Mouse (Mus musculus): Measurements from ENCODE around the gene Cbx2. TPM values are rescaled to one million over a fixed set of nuclear protein-coding genes. Genes with fewer than 3 reads are reported as not detected.

The Cbx2 gene
- polyA plus RNA-seq, 1 experiment from 2014 or later = 20.3 TPM

- Histone ChIP-seq H3K27ac (peak overlapping the region; percentile 91), H3K4me3 (peak overlapping the region; percentile 99), H3K9ac (peak overlapping the region; percentile 95), H3K4me1 (replicated peaks) (peaks cover 45% of the 10 kb centered on the region), H3K36me3 (peaks cover 11% of the 10 kb centered on the region), H3K4me2 (peak overlapping the region; percentile 90), H3K9me3 (no peaks in the 10 kb centered on the region), H3K27me3 (peaks cover 14% of the 10 kb centered on the region)
- no peak for ATAC-seq (ENCODE audit: low FRiP score)
- WGBS = 7% methylated on average over 42 of the region's 42 CpGs
Observed at GRCm38 (mm10) chr11:119022068-119022894, 481 bp upstream of the Cbx2 start.

DNA sequence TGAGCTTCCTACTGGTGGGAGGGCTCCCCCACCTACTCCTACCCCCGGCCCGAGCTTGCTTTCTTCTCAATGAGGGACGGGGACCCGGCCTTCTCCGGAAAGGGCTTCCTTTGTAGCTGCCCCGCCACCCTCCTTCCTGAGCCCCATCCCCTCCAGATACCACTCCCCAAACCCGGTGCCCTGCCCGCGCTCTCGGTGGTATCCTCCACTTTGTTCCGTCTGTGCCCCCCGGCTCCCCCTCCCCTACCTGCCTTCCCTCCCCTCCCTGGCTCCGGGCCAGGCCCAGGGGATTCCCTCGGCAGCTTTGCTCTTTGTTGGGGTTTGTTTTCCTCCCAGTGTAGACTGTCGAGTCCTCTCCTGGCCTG is 836 bp downstream of the Cbx2 start:
- Histone ChIP-seq H3K4me3 (peak overlapping the region; percentile 99), H3K27me3 (peaks cover 14% of the 10 kb centered on the region), H3K4me2 (peak overlapping the region; percentile 90), H3K9ac (peak overlapping the region; percentile 95), H3K9me3 (no peaks in the 10 kb centered on the region), H3K36me3 (peaks cover 23% of the 10 kb centered on the region), H3K27ac (peak overlapping the region; percentile 91), H3K4me1 (replicated peaks) (peaks cover 52% of the 10 kb centered on the region)
- ATAC-seq (ENCODE audit: low FRiP score) = no peak; the same call in 1 of the 2 replicates
- WGBS = 1% methylated on average over 15 of the region's 15 CpGs

DNA sequence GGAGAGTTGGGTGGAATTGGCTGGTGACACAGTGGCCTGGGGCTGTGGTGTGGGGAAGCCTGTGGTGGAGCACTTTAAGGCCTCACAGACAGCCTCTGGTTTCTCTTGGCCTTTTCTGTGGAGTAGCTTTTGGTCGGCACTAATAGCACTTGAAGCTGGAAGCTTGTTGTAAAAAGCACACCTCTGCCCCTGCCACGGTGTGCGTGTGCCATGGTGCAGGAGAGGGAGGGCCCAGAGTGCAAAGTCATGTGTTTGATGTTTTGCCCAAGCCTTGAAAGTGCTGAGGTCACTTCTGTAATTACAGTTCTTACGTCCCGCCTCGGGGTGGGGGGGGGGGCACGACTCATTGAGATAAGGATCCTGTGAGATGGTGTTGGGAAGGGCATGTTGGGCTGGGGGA is 1.5 kb downstream of the Cbx2 start:
- Histone ChIP-seq H3K27me3 (peaks cover 14% of the 10 kb centered on the region), H3K9ac (peak overlapping the region; percentile 95), H3K4me3 (peak overlapping the region; percentile 99), H3K4me2 (peak overlapping the region; percentile 90), H3K36me3 (peaks cover 30% of the 10 kb centered on the region), H3K4me1 (replicated peaks) (peaks cover 59% of the 10 kb centered on the region), H3K9me3 (no peaks in the 10 kb centered on the region), H3K27ac (peak overlapping the region; percentile 91)
- WGBS = 8% methylated on average over 7 of the region's 7 CpGs
- ATAC-seq (ENCODE audit: low FRiP score) = no peak

DNA sequence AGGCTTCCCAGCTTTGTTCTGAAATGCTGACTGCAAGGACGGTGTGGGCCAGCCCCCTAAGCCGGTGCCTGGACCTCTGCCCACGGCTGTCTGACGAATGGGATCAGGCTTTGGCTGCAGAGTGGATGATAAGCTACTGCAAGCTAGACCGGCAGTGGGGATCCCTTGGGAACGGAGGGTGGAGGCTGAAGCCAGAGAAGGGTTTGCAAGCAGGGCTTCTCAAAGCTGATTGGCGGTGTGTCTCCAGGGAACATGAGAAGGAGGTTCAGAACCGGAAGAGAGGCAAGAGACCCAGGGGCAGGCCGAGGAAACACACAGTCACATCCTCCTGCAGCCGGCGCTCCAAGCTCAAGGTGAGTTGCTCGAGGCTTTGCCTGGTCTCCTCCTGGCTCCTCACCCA is 3.4 kb downstream of the Cbx2 start:
- 50% methylated on average over 12 of the region's 12 CpGs for WGBS
- Histone ChIP-seq H3K27ac (0 out of 2 replicates have a peak overlapping the region, but pooled peaks have one; percentile 20), H3K36me3 (peaks cover 47% of the 10 kb centered on the region), H3K27me3 (peaks cover under 1% of the 10 kb centered on the region; the same call in 1 of the 2 replicates), H3K4me1 (replicated peaks) (peaks cover 60% of the 10 kb centered on the region), H3K9me3 (no peaks in the 10 kb centered on the region), H3K4me2 (peak overlapping the region; percentile 90), H3K4me3 (peak overlapping the region; percentile 99), H3K9ac (peak overlapping the region; percentile 95)
- no peak for ATAC-seq (ENCODE audit: low FRiP score)

DNA sequence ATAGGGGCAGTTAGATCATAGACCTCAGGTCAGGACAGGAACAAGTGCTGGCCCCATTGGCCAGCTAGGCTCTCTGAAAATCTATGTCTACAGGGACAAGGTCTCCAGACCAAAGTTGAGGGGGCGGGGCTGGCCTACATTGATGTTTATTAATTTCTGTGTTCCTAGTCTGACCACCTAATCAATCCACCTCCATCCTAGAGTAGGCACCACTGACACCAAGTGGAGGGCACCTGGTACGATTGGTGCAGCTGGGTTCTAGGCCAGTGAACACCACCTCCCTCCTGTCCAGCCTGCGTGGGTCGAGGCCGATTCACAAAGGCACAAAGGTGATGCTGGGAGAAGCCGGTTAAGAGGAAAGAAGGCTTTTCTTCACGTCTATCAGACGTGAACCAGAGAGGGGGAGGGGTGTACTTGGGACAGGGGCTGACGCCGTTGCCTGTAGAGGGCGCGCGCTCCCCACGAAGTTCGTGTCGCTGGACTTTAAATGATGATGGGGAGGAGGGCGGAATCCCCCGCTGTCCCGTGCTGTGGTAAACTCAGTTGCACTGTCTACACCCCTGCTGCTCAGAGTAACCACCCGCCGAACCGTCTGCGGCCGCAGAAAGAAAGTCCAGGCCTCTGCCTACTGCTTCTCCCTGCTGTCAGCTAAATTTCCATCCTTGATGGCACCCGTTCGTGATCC is 11.3 kb downstream of the Cbx2 start:
- H3K4me3 ChIP-seq = peak overlapping the region; percentile 20
- 1% methylated on average over 26 of the region's 26 CpGs for WGBS
- no peak for ATAC-seq (ENCODE audit: low FRiP score)
- H3K4me2 ChIP-seq = peak overlapping the region; percentile 44
- H3K4me1 ChIP-seq (replicated peaks) = peaks cover 57% of the 10 kb centered on the region
- no peaks in the 10 kb centered on the region for H3K9me3 ChIP-seq
- peaks cover 25% of the 10 kb centered on the region for H3K36me3 ChIP-seq
- no peak overlapping the region for H3K9ac ChIP-seq
- H3K27me3 ChIP-seq = peaks cover 59% of the 10 kb centered on the region
- H3K27ac ChIP-seq = no peak overlapping the region

DNA sequence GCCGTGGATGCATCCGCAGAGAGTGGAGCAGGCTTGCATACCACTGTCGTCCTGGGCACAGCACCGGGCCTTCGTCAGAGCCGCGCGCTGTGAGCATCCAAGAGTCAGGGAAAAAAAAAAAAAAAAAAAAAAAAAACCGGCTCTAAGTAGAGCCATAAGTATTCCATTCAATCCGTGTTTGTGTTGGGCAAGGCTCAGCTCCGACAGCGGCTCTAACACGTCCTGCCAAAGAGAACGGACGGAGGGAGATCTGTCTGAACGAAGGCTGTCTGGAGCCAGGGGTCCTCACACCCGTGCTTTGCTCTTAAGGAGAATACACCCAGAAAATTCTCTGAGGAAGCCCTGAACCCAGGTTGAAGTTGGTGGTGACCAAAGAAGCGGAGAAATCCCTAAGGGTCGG is 11.9 kb downstream of the Cbx2 start:
- 3% methylated on average over 19 of the region's 19 CpGs for WGBS
- no peak overlapping the region for H3K27ac ChIP-seq
- peak overlapping the region; percentile 44 for H3K4me2 ChIP-seq
- H3K9me3 ChIP-seq = no peaks in the 10 kb centered on the region
- H3K27me3 ChIP-seq = peaks cover 65% of the 10 kb centered on the region
- H3K4me1 ChIP-seq (replicated peaks) = peaks cover 60% of the 10 kb centered on the region
- no peak overlapping the region for H3K9ac ChIP-seq
- H3K4me3 ChIP-seq = peak overlapping the region; percentile 20
- H3K36me3 ChIP-seq = peaks cover 21% of the 10 kb centered on the region
- ATAC-seq (ENCODE audit: low FRiP score) = no peak

DNA sequence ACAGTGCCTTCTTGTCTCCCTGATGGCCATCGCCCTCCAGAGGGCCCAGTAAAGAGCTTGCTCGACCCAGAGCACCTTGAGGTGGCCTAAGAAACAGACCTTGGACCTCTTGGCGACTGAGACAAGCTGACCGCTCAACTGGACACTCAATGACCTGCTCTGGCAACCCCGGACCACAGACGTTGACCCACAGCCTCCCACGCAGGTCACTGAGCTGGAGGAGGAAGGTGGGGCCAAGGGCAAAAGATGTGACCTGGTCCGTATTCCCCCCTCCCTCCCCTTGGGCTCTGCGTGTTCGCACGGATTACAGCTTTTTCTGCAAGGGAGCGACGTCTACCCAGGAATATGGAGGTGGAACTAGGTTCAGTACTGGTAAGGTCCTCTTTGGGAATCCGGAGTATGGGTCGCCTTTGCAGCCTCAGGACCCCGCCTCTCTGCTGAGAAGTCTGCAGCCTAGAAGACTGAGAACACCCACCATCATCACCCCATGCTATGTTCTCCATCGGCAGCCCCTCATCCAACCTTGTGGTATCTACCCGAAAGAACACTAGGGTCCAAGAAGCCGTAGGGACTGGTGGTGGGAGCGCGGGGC is 12.4 kb downstream of the Cbx2 start:
- Histone ChIP-seq H3K36me3 (peaks cover 15% of the 10 kb centered on the region), H3K4me3 (peak overlapping the region; percentile 14), H3K4me1 (replicated peaks) (peaks cover 66% of the 10 kb centered on the region), H3K9me3 (no peaks in the 10 kb centered on the region), H3K4me2 (peak overlapping the region; percentile 44), H3K9ac (no peak overlapping the region), H3K27me3 (peaks cover 66% of the 10 kb centered on the region), H3K27ac (no peak overlapping the region)
- no peak for ATAC-seq (ENCODE audit: low FRiP score)
- WGBS = 1% methylated on average over 21 of the region's 21 CpGs

- no peak overlapping the region for H3K9ac ChIP-seq
- peak overlapping the region; percentile 18; the same call in 1 of the 2 replicates for H3K4me2 ChIP-seq
- H3K9me3 ChIP-seq = no peaks in the 10 kb centered on the region
- no peak overlapping the region for H3K27ac ChIP-seq
- WGBS = 2% methylated on average over 21 of the region's 21 CpGs
- peaks cover 10% of the 10 kb centered on the region for H3K36me3 ChIP-seq
- no peak for ATAC-seq (ENCODE audit: low FRiP score)
- H3K4me1 ChIP-seq (replicated peaks) = peaks cover 67% of the 10 kb centered on the region
- H3K4me3 ChIP-seq = peak overlapping the region; percentile 14
- H3K27me3 ChIP-seq = peaks cover 66% of the 10 kb centered on the region
Observed at GRCm38 (mm10) chr11:119035686-119036165, 13.0 kb downstream of the Cbx2 start.

- Histone ChIP-seq H3K27ac (no peak overlapping the region), H3K4me3 (0 out of 2 replicates have a peak overlapping the region, but pooled peaks have one; percentile 43), H3K27me3 (peaks cover 67% of the 10 kb centered on the region), H3K4me1 (replicated peaks) (peaks cover 69% of the 10 kb centered on the region), H3K4me2 (0 out of 2 replicates have a peak overlapping the region, but pooled peaks have one; percentile 2), H3K9me3 (no peaks in the 10 kb centered on the region), H3K9ac (no peak overlapping the region), H3K36me3 (peaks cover 7% of the 10 kb centered on the region)
- WGBS = 1% methylated on average over 15 of the region's 15 CpGs
- no peak for ATAC-seq (ENCODE audit: low FRiP score)
Observed at GRCm38 (mm10) chr11:119036447-119036846, 13.7 kb downstream of the Cbx2 start.

GRCm38 (mm10) chr11:119036934-119037779 is 14.4 kb downstream of the Cbx2 start:
- 3% methylated on average over 57 of the region's 57 CpGs for WGBS
- no peak for ATAC-seq (ENCODE audit: low FRiP score)
- Histone ChIP-seq H3K4me1 (replicated peaks) (peaks cover 76% of the 10 kb centered on the region), H3K27ac (no peak overlapping the region), H3K27me3 (peaks cover 74% of the 10 kb centered on the region), H3K4me2 (peak overlapping the region; percentile 70), H3K9ac (peak overlapping the region; percentile 68), H3K4me3 (peak overlapping the region; percentile 43), H3K36me3 (peaks cover 7% of the 10 kb centered on the region), H3K9me3 (no peaks in the 10 kb centered on the region)

GRCm38 (mm10) chr11:119037780-119038401 is 15.1 kb downstream of the Cbx2 start:
- H3K9me3 ChIP-seq = no peaks in the 10 kb centered on the region
- peaks cover 82% of the 10 kb centered on the region for H3K4me1 ChIP-seq (replicated peaks)

More at GRCm38 (mm10) chr11:119037780-119038401, 15.1 kb downstream of the Cbx2 start:
- WGBS = 8% methylated on average over 18 of the region's 18 CpGs
- peaks cover 7% of the 10 kb centered on the region for H3K36me3 ChIP-seq
- peak overlapping the region; percentile 68 for H3K9ac ChIP-seq
- H3K27ac ChIP-seq = no peak overlapping the region
- peaks cover 82% of the 10 kb centered on the region for H3K27me3 ChIP-seq
- ATAC-seq (ENCODE audit: low FRiP score) = no peak
- peak overlapping the region; percentile 70 for H3K4me2 ChIP-seq
- H3K4me3 ChIP-seq = peak overlapping the region; percentile 43
